Mouse (Mus musculus): ENCODE results near the gene Foxo3. TPM values are rescaled to one million over a fixed set of nuclear protein-coding genes. Genes with fewer than 3 reads are reported as not detected.

The Foxo3 gene
- polyA plus RNA-seq, 1 experiment from 2014 or later, result 3.3 TPM

DNA sequence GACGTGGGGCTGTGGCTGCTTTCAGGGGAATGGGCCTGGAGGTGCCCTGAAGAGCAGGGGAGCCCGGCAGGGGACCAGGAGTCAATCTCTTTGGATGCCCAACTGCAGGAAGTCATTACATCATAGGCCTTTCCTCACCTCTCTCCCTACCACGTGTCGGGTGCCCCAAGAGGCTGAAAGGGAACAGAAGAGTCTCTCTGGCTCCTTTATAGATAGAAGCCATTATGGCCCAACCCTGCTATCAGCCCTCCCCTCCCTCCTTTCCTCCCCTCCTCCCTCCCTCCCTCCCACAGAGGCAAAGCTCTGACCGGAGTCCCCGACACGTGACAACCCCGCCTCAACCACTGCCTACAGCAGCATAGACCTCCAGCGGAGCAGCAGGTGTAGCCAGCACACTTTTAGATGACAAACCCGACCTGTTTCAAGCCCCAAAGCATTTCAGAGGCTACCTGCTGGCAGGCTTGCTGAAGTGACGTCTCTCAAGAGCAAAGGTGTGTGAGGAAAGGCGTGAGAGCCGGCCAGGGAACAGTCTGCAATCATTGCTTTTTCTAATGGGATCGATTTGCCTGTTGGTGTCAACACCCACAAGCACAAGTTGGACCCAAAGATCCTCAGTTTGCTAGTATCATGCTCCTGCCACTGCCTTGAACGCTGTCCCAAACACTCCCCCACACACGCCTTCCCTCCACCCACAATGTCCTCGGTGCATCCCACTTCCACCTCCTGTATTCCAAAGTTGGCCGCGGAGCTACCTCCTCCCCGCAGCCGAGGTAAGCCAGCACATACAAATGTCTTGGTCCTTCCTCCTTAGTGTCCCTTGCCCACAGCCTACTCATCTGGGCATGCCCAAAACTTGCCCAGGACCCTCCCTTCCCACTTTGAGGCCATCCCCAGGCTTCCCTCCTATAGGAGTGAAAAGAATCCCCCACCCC lies 2.5 kb downstream of the Foxo3 start:
- 3% methylated on average over 21 of the region's 21 CpGs for WGBS
- H3K36me3 ChIP-seq (replicated peaks), result no peaks in the 10 kb centered on the region; the same call in 1 of the 2 replicates
- peaks cover 66% of the 10 kb centered on the region for H3K4me1 ChIP-seq
- H3K27me3 ChIP-seq (replicated peaks; ENCODE audit: low read depth, poor library complexity, severe bottlenecking), result peaks cover 26% of the 10 kb centered on the region
- H3K4me3 ChIP-seq, result peak overlapping the region; percentile 89
- H3K9me3 ChIP-seq, result no peaks in the 10 kb centered on the region
- peak; percentile 50 for DNase-seq (ENCODE audit: low spot score)
- H3K27ac ChIP-seq (replicated peaks), result peak overlapping the region; percentile 95

DNA sequence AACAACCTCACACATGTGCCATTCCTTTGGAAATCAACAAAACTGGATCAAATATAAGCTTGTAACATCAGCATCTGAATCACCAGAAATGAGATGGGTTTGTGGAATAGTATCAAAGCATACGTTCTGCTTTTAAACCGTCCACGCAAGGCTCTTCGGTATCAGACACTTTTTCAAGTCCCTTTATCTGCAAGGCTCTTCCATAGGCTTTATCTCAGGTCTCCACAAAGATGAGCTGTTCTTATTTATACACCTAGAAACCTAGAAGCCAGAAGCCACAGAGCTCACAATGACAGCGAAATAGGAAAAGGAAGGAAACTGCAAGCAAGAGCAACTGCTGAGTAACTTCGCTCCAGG lies 3.2 kb downstream of the Foxo3 start:
- no peak for DNase-seq (ENCODE audit: low spot score)
- peak overlapping the region; percentile 89 for H3K4me3 ChIP-seq
- peaks cover 26% of the 10 kb centered on the region for H3K27me3 ChIP-seq (replicated peaks; ENCODE audit: low read depth, poor library complexity, severe bottlenecking)
- peaks cover 64% of the 10 kb centered on the region for H3K4me1 ChIP-seq
- H3K36me3 ChIP-seq (replicated peaks), result no peaks in the 10 kb centered on the region; the same call in 1 of the 2 replicates
- WGBS, result 66% methylated on average over 6 of the region's 6 CpGs
- H3K27ac ChIP-seq (replicated peaks), result no peak overlapping the region
- no peaks in the 10 kb centered on the region for H3K9me3 ChIP-seq

DNA sequence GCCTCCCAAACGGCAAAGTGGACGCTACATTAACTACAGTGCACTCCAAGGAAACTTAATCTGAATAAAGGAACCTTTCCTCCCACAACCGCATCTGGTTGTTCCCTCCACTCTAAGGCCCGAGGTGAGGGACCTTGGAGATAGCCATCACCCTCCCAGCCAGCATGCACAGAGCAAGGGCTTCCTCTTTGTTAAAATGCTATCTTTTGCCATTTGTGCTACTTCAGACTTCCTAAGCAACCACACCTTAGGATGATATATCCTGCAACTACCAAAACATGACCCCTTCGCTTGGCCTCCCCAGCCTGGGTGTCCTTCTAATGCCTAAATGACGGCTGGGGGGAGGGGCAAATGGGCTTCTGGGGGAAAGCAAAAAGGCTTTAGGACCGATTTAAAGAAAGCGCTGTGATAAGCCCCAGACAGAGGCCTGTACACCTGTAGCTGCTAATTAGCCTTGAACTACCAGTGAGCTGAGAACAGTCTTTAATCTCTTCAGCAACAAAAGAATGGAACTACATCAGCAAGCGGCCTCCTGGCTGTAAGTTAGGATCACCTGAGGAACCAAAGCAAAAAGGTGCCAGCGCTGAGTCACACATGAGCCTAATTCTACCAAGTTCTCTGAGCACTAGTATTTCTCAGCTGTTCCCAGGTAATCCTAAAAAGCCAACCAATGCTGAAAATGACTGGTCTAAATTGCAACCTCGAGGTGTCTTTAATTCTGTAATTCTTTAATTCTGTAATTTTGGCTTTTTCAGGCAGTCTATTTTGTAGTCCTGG lies 4.9 kb downstream of the Foxo3 start:
- peaks cover 26% of the 10 kb centered on the region for H3K27me3 ChIP-seq (replicated peaks; ENCODE audit: low read depth, poor library complexity, severe bottlenecking)
- H3K4me3 ChIP-seq, result no peak overlapping the region
- no peaks in the 10 kb centered on the region for H3K9me3 ChIP-seq
- no peak overlapping the region for H3K27ac ChIP-seq (replicated peaks)
- no peak for DNase-seq (ENCODE audit: low spot score)
- 47% methylated on average over 11 of the region's 11 CpGs for WGBS
- H3K36me3 ChIP-seq (replicated peaks), result peaks cover 13% of the 10 kb centered on the region
- H3K4me1 ChIP-seq, result peaks cover 57% of the 10 kb centered on the region

GRCm38 (mm10) chr10:42270277-42271083 lies 6.1 kb downstream of the Foxo3 start:
- H3K4me1 ChIP-seq, result peaks cover 46% of the 10 kb centered on the region
- peaks cover 25% of the 10 kb centered on the region for H3K36me3 ChIP-seq (replicated peaks)
- no peak overlapping the region for H3K27ac ChIP-seq (replicated peaks)
- H3K27me3 ChIP-seq (replicated peaks; ENCODE audit: low read depth, poor library complexity, severe bottlenecking), result peaks cover 26% of the 10 kb centered on the region
- H3K9me3 ChIP-seq, result no peaks in the 10 kb centered on the region
- DNase-seq (ENCODE audit: low spot score), result no peak
- H3K4me3 ChIP-seq, result no peak overlapping the region
- 62% methylated on average over 10 of the region's 10 CpGs for WGBS

DNA sequence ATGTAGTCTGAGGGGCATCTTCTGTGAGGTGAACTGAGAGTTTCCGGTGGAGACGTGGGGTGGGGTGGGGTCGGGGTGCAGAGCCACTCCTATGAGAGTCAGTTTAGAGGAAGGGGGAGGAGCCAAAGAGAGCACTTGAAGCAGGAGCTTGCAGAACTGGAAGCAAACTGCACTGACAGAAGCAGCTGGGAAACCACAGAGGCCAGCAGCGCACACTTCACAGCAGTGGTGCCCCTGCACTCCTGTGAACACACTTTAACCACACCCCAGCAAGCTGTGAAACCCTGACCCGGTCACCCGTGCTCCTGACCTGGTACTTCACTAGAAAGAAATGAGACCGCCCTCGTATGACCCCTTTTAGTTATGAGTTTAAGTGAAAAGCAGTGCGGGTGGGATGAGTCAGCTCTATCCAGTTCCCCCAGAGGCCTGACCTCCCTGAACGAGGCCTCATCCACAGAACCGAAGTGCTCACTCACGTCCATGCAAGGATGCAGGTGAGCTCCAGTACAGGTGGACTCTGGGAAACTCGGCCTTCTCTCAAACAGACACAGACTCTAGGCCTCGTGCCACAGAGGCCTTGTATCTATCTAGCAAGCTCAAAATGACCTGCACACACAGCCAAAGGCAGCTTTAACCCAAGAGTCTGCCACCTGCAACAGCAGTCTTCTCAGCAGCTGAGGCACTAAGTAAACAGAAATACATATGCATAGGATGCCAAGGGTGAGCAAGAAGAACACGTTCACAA lies 7.1 kb downstream of the Foxo3 start:
- peaks cover 36% of the 10 kb centered on the region for H3K4me1 ChIP-seq
- no peak overlapping the region for H3K4me3 ChIP-seq
- 71% methylated on average over 15 of the region's 15 CpGs for WGBS
- H3K27ac ChIP-seq (replicated peaks), result no peak overlapping the region
- peaks cover 18% of the 10 kb centered on the region for H3K27me3 ChIP-seq (replicated peaks; ENCODE audit: low read depth, poor library complexity, severe bottlenecking)
- peaks cover 33% of the 10 kb centered on the region for H3K36me3 ChIP-seq (replicated peaks)
- no peaks in the 10 kb centered on the region for H3K9me3 ChIP-seq
- DNase-seq (ENCODE audit: low spot score), result no peak

GRCm38 (mm10) chr10:42267811-42268545 lies 8.6 kb downstream of the Foxo3 start:
- Histone ChIP-seq H3K27ac (replicated peaks) (no peak overlapping the region), H3K36me3 (replicated peaks) (peaks cover 33% of the 10 kb centered on the region), H3K4me3 (no peak overlapping the region), H3K27me3 (replicated peaks; ENCODE audit: low read depth, poor library complexity, severe bottlenecking) (0 out of 2 replicates have a peak, but pooled peaks cover 3% of the 10 kb centered on the region), H3K4me1 (peaks cover 31% of the 10 kb centered on the region), H3K9me3 (no peaks in the 10 kb centered on the region)
- 84% methylated on average over 5 of the region's 5 CpGs for WGBS
- DNase-seq (ENCODE audit: low spot score), result no peak

GRCm38 (mm10) chr10:42265021-42265689 lies 11.4 kb downstream of the Foxo3 start:
- WGBS, result 93% methylated on average over 11 of the region's 11 CpGs
- Histone ChIP-seq H3K36me3 (replicated peaks) (peaks cover 33% of the 10 kb centered on the region), H3K4me1 (peaks cover 17% of the 10 kb centered on the region), H3K27ac (replicated peaks) (no peak overlapping the region), H3K9me3 (no peaks in the 10 kb centered on the region), H3K27me3 (replicated peaks; ENCODE audit: low read depth, poor library complexity, severe bottlenecking) (no peaks in the 10 kb centered on the region), H3K4me3 (no peak overlapping the region)
- DNase-seq (ENCODE audit: low spot score), result no peak

DNA sequence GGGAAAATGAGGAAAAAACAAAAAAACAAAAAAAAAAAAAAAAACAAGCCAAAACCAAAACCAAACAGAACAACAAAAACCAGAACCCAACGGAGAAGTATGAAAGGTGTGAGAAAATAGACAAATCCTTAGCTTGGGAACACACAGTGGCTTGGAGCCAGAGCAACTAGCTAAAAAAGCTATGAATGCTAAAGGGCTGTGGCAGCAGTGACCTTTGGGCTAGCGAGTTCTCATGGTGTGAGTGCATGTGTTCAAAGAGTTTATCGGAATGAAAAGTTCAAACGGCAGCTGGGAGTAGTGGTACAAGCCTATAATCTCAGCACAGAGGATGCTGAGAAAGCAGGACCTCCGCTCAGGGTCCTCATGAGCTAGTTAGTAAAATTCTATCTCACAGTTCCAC lies 12.4 kb downstream of the Foxo3 start:
- peaks cover 33% of the 10 kb centered on the region for H3K36me3 ChIP-seq (replicated peaks)
- no peaks in the 10 kb centered on the region for H3K9me3 ChIP-seq
- no peak overlapping the region for H3K4me3 ChIP-seq
- no peaks in the 10 kb centered on the region for H3K27me3 ChIP-seq (replicated peaks; ENCODE audit: low read depth, poor library complexity, severe bottlenecking)
- DNase-seq (ENCODE audit: low spot score), result no peak
- peaks cover 8% of the 10 kb centered on the region for H3K4me1 ChIP-seq
- H3K27ac ChIP-seq (replicated peaks), result no peak overlapping the region
- 79% methylated on average over 5 of the region's 5 CpGs for WGBS

DNA sequence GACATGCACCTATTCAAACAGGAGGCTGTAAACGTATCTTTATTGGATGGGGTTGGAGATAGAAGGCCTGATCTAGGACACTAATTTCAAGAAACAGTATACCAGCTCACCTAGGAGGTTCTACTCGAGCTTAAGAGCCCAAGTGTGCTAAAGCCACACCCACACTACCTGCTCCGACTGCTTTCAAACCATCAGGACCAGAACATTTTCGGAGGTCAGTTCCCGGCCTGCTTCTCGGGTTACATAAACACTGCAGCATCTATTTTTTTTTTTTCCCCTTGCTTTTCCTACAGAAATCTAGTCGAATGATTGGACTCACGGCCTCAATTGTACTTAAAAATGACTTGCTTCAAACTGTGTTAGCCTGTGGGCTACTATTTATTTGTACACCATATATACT lies 12.9 kb downstream of the Foxo3 start:
- Histone ChIP-seq H3K4me1 (peaks cover 5% of the 10 kb centered on the region; the same call in 1 of the 2 replicates), H3K27ac (replicated peaks) (no peak overlapping the region), H3K36me3 (replicated peaks) (peaks cover 33% of the 10 kb centered on the region), H3K4me3 (no peak overlapping the region), H3K9me3 (no peaks in the 10 kb centered on the region), H3K27me3 (replicated peaks; ENCODE audit: low read depth, poor library complexity, severe bottlenecking) (no peaks in the 10 kb centered on the region)
- 66% methylated on average over 8 of the region's 8 CpGs for WGBS
- DNase-seq (ENCODE audit: low spot score), result no peak

- H3K4me1 ChIP-seq, result peaks cover 5% of the 10 kb centered on the region; the same call in 1 of the 2 replicates
- no peak for DNase-seq (ENCODE audit: low spot score)
- H3K27ac ChIP-seq (replicated peaks), result no peak overlapping the region
Observed at GRCm38 (mm10) chr10:42262061-42262460, 14.5 kb downstream of the Foxo3 start.

DNA sequence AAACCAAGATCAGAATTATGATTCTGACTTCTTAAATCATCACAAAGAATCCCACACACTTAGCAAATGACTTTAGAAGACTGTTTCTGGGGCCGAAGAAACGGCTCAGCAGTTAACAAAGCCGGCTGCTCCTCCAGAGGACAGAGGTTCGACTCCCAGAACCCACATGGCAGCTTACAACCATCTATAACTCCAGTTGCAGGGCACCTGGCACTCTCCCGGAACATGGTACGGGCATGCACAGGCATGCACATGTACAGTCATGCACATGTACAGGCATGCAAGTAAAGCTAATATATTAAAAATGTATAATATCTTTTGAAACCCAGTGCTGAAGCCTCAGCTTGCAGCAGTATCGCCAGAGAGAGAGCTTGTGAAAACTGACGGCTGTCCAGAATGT lies 15.5 kb downstream of the Foxo3 start:
- DNase-seq (ENCODE audit: low spot score), result no peak
- Histone ChIP-seq H3K4me3 (no peak overlapping the region), H3K27ac (replicated peaks) (0 out of 2 replicates have a peak overlapping the region, but pooled peaks have one; percentile 24), H3K36me3 (replicated peaks) (peaks cover 15% of the 10 kb centered on the region), H3K9me3 (no peaks in the 10 kb centered on the region), H3K27me3 (replicated peaks; ENCODE audit: low read depth, poor library complexity, severe bottlenecking) (no peaks in the 10 kb centered on the region), H3K4me1 (peaks cover 5% of the 10 kb centered on the region; the same call in 1 of the 2 replicates)
- WGBS, result 89% methylated on average over 8 of the region's 8 CpGs

More at GRCm38 (mm10) chr10:42262061-42262460, 14.5 kb downstream of the Foxo3 start:
- WGBS, result 95% methylated on average over 3 of the region's 3 CpGs
- Histone ChIP-seq H3K36me3 (replicated peaks) (peaks cover 24% of the 10 kb centered on the region), H3K4me3 (no peak overlapping the region), H3K27me3 (replicated peaks; ENCODE audit: low read depth, poor library complexity, severe bottlenecking) (no peaks in the 10 kb centered on the region), H3K9me3 (no peaks in the 10 kb centered on the region)

Data from embryonic facial prominence, embryonic 10.5 days (tissue).